Mouse (Mus musculus) monocyte, adult 2 months (primary cell): ENCODE results near the gene Wt1.

Experiments used
- DNase-seq, 2 experiments: peaks; one replicate each; pipeline ENCODE4 v3.0.0; 2022; ENCODE audit warnings: low spot score in 2 of 2, low read depth in 1 of 2

Wt1 gene

GRCm38 (mm10) chr2:105126279-105126678, at the start of gene Wt1:
Gene Wt1 (plus strand): TSS chr2:105126529.
- DNase-seq, result no peak

- DNase-seq, result no peak
Measured at GRCm38 (mm10) chr2:105077151-105077550, 49.2 kb upstream of the Wt1 start.

DNA sequence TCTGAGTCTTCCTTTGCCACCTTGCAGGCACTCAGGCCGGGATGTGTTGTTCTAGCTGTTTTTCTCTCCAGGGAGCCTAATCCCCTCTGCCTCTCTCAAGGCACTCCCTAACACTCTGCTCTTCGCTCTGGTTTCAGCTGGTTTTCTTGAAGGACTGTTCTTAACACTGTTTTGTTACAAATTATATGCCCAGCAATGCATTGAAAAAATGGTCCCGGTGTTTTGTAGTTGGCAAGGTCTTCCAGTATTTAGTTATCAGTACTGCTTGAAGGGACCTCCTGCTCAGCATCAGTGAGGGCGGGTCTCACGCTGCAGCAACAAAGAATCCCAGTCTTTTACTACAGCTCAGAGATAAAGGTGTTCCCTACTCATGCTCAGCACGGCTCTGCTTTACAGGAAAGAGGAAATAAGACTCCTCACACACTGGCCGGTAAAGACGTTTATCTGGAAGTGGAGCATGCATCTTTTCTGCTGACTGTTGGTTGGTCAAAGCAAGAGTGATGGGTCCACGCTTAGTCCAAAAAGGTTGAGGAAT, 44.0 kb upstream of the Wt1 start:
- no peak for DNase-seq

- DNase-seq, result no peak
Measured at GRCm38 (mm10) chr2:105084035-105084434, 42.3 kb upstream of the Wt1 start.

GRCm38 (mm10) chr2:105086081-105086480, 40.2 kb upstream of the Wt1 start:
- DNase-seq, result no peak

- no peak for DNase-seq
Measured at GRCm38 (mm10) chr2:105088005-105088404, 38.3 kb upstream of the Wt1 start.

- no peak for DNase-seq
Measured at GRCm38 (mm10) chr2:105089083-105089482, 37.2 kb upstream of the Wt1 start.

GRCm38 (mm10) chr2:105089581-105090508, 36.5 kb upstream of the Wt1 start:
- DNase-seq, result no peak

DNA sequence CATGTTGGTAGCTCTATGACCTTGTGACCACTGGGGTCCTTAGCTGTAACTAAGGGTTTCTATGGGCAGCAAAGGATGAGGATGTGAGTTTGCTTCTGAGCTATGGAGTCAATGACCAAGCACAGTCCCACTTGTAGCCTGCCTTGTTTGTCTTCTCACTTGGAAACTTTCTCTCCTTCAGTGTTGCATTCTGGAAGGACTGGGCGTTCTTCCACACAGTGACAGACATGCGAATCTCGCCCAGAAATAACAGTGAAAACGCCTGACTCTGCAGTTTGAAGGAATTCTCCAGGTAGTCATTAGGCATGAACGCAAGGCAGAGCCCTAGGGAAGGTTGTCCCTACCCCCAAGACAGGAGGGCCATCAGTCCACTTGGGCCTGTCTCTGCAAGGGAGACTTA, 35.3 kb upstream of the Wt1 start:
- no peak for DNase-seq

GRCm38 (mm10) chr2:105091718-105092117, 34.6 kb upstream of the Wt1 start, which contains the start of gene Gm11060:
Gene Gm11060 (plus strand): TSS chr2:105092018.
- DNase-seq, result no peak

- DNase-seq, result no peak
Measured at GRCm38 (mm10) chr2:105097294-105097953, 28.9 kb upstream of the Wt1 start.

DNA sequence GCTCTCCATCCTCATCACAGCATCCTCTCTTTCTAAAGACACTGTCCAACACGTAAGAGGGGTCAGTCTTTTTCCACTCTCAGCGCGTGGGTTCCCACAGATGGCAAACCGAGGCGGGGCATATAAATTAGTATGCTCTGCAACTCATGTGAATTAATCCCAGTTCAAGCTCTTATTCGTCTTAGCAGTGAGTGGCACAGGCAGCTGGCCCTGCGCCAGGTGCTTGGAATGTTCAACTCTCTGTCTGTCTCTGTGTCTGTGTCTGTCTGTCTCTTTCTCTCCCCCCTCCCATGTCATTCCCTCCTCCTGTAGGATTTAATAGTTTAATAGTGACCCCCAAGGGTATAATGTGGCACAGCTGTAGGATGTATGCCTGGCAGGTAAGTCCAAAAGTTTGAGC, 26.9 kb upstream of the Wt1 start:
- no peak for DNase-seq

DNA sequence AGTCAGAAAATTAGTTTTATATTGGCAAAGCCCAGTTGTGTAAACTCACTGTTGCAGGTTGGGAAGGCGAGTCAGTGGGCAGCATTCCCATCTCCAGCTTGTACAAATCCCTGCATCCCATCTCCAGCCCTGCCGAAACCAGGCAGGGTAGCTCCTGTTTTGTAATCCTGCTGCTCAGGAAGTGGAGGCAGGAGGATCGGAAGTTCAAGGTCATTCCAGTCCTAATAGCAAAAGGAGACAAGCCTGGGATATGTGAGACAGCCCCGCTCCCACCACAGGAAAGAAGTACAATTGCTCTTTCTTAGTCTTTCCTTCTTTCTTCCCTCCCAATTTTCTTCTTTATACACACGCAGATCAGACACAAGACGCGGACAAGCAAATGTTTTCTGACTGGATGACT, 25.8 kb upstream of the Wt1 start:
- DNase-seq, result no peak

DNA sequence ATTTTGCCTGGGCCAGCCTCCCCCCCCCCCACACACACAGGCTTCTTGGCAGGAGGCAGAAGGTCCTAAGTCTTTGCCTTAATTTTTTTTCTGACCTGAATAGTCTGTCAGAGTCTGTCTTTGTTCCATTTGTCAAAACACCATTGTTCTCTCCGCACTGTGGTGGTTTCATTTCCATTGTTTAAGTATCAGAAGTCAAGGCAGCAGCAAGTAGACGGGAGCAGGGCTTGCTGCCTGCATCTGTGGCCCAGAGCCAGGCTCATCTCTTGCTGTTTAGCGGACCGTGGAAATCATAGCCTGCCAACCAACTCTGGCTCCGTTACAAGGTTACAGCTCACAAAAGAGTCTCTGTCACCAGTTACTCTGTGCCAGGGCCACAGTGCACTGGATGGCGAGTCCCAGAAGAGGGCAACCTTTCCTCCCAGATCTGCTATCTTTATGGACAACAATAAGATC, 17.6 kb upstream of the Wt1 start:
- DNase-seq, result no peak

DNA sequence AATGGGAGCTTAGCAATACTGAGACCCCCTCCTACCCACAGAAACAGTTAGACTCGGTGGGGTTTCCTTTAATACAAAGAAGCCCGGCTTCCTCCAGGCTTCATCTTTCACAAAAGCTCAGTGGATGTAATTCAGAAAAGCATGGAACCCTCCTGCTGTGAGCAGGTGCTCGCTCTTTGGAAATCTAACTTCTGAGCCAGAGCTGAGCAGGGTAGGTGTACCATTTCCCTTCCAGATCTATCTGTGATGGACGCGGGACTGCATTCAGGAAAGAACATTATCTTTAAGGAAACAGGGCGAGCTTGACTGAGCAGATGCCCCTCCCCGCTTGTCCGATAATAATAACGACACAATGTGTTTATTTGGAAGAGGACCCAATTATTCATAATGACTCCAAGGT, 12.3 kb upstream of the Wt1 start:
- no peak for DNase-seq

DNA sequence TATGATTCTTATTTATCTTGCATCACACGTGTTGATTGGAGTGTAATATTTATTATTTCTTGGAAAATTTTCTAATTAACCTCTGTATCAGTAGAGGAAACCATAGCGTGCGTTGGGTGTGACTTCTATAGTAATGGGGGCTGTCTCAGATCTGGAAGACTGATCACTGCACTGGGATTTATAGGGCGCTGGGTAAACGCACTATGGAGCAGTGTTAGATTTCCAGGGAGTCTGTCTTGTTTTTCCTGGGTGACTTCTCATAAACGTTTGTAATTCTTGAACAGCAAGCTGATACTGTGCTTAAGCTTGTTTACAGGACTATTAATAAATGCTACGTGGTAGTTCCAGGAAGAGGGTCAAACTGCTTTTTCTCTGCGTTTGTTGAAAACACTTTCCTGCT, 8.7 kb upstream of the Wt1 start:
- no peak for DNase-seq

GRCm38 (mm10) chr2:105122216-105122615, 4.1 kb upstream of the Wt1 start:
- no peak for DNase-seq

DNA sequence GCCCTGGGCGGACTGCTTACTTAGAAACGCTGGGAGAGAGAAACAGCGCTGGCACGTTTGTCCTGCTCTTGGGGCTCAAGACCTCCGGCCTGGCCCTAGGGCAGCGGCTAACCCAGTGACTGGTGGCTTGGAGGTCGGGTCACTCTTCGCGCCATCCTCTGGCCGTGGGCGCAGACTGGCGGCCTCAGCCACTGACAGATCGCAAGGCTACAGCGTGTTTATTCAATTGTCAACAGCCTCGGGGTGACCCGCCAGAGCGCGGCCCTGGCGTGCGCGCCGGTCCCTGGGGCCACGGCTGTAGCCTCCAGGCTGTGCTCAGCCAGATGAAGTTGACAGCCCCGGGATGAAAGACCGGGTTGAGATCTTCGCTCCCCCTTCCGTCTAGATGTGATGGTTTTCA, 3.4 kb upstream of the Wt1 start:
- no peak for DNase-seq

DNA sequence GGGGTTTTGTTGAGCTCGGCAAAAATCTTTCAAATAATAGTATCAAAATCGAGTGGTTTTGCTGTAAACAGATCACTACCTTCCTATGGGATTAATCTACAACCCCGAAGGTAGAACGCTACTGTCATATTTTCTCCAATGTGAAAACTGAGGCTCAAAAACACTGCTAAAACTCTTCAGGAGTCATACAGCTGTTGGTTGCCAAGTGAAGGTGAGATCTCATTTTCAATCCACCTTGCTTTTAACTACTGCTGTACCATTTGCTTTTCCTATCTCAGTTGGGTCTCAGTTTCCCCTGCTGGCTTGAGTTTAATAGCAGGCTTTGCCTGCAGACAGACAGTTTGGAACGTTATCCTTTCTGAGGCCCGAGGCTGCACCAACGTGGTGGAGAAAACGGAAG, 2.9 kb upstream of the Wt1 start:
- no peak for DNase-seq

- DNase-seq, result no peak
Measured at GRCm38 (mm10) chr2:105123881-105124280, 2.4 kb upstream of the Wt1 start.

- no peak for DNase-seq
Measured at GRCm38 (mm10) chr2:105124391-105124790, 1.9 kb upstream of the Wt1 start.

- DNase-seq, result no peak
Measured at GRCm38 (mm10) chr2:105125205-105125604, 1.1 kb upstream of the Wt1 start.
